Mouse (Mus musculus) liver, embryonic 15.5 days (tissue): ENCODE measurements around the gene Reps1. TPM values are rescaled to one million over a fixed set of nuclear protein-coding genes. Genes with fewer than 3 reads are reported as not detected.

Experiments used
- ATAC-seq: fragments of 200-750 bp; cut with Nextera tagmentation; 2 replicates; pipeline ENCODE4 v1.8.0; 2017; ENCODE audit warnings: moderate number of reproducible peaks, mild to moderate bottlenecking, moderate library complexity; ENCODE audit not compliant: insufficient read depth
- H3K27ac ChIP-seq: fragments of 300-500 bp; sonication (generic); replicated peaks from 2 replicates; pipeline ENCODE4 v1.5.1; 2015; ENCODE audit warnings: mild to moderate bottlenecking, inconsistent platforms
- H3K27me3 ChIP-seq: fragments of 300-500 bp; sonication (generic); 2 replicates; pipeline ENCODE4 v1.6.1; 2015; ENCODE audit warnings: mild to moderate bottlenecking, inconsistent platforms
- H3K36me3 ChIP-seq: fragments of 300-500 bp; sonication (generic); replicated peaks from 2 replicates; pipeline ENCODE4 v1.6.1; 2015; ENCODE audit warnings: moderate library complexity, mild to moderate bottlenecking, inconsistent platforms
- H3K4me1 ChIP-seq: fragments of 300-500 bp; sonication (generic); replicated peaks from 2 replicates; pipeline ENCODE4 v1.6.1; 2015; ENCODE audit warnings: inconsistent platforms
- H3K4me2 ChIP-seq: fragments of 300-500 bp; sonication (generic); 2 replicates; pipeline ENCODE4 v1.6.1; 2015; ENCODE audit warnings: moderate library complexity, mild to moderate bottlenecking, inconsistent platforms
- H3K4me3 ChIP-seq: fragments of 300-500 bp; sonication (generic); replicated peaks from 2 replicates; pipeline ENCODE4 v1.5.1; 2015; ENCODE audit warnings: mild to moderate bottlenecking, inconsistent platforms
- H3K9ac ChIP-seq: fragments of 300-500 bp; sonication (generic); 2 replicates; pipeline ENCODE4 v1.6.1; 2015; ENCODE audit warnings: moderate library complexity, mild to moderate bottlenecking, inconsistent platforms
- H3K9me3 ChIP-seq: fragments of 300-500 bp; sonication (generic); replicated peaks from 2 replicates; pipeline ENCODE4 v1.6.1; 2016; ENCODE audit warnings: inconsistent platforms
- WGBS: fragments of 180-500 bp; shearing (Covaris S2); methylation state at CpG from one replicate; pipeline ENCODE4 v1.1.7; 2015; ENCODE audit warnings: mixed read lengths; ENCODE audit not compliant: insufficient replicate concordance; 5-methylcytosine and 5-hydroxymethylcytosine counted together
- polyA plus RNA-seq: library from polyadenylated mRNA; unstranded; fragments of >200 nt; fragmentation: Nextera tagmentation; extraction: Ambion mirVana; gene quantifications from 2 replicates; pipeline ENCODE4 v1.2.1, GENCODE M21; 2015

The Reps1 gene
- polyA plus RNA-seq, 1 experiment from 2014 or later = 4.7 TPM

DNA sequence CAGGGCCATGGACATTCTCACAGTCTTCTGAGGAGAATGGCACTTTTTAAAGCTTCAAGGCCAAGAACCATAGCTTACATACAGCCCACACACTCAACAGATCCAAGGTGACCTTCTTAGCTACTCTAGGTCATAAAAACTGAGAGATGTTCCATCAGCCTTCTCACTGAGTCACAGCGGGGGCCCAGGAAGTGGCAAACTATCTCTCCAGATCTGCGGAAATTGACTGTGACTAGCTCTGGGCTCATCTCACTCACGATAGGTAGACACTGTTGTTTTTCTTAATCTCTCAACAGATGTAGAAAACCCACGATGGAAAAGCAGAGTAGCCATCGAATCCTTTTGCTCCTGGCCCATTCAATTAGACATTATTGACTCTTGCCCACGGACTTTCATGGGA lies 86.6 kb downstream of the Reps1 start:
- no peak for ATAC-seq
- 60% methylated on average over 6 of the region's 6 CpGs for WGBS

GRCm38 (mm10) chr10:18147224-18147623 lies 91.6 kb downstream of the Reps1 start:
- Histone ChIP-seq H3K27me3 (no peaks in the 10 kb centered on the region), H3K4me3 (no peak overlapping the region), H3K36me3 (no peaks in the 10 kb centered on the region), H3K9ac (no peak overlapping the region), H3K4me1 (no peaks in the 10 kb centered on the region), H3K9me3 (no peaks in the 10 kb centered on the region), H3K27ac (no peak overlapping the region), H3K4me2 (no peak overlapping the region)
- ATAC-seq = no peak
- 45% methylated on average over 3 of the region's 3 CpGs for WGBS

More for the DNA sequence above, 86.6 kb downstream of the Reps1 start:
- no peaks in the 10 kb centered on the region for H3K9me3 ChIP-seq
- no peaks in the 10 kb centered on the region for H3K36me3 ChIP-seq
- no peak overlapping the region for H3K9ac ChIP-seq
- no peaks in the 10 kb centered on the region for H3K27me3 ChIP-seq
- H3K4me2 ChIP-seq = no peak overlapping the region
- H3K27ac ChIP-seq = no peak overlapping the region
- H3K4me3 ChIP-seq = no peak overlapping the region
- no peaks in the 10 kb centered on the region for H3K4me1 ChIP-seq

- ATAC-seq = no peak
- H3K27ac ChIP-seq = no peak overlapping the region
- 62% methylated on average over 7 of the region's 7 CpGs for WGBS
Measured at GRCm38 (mm10) chr10:18162435-18162971, 106.8 kb downstream of the Reps1 start.

More at GRCm38 (mm10) chr10:18162435-18162971, 106.8 kb downstream of the Reps1 start:
- no peaks in the 10 kb centered on the region for H3K27me3 ChIP-seq
- H3K9ac ChIP-seq = no peak overlapping the region
- H3K36me3 ChIP-seq = no peaks in the 10 kb centered on the region
- H3K4me1 ChIP-seq = no peaks in the 10 kb centered on the region
- H3K9me3 ChIP-seq = no peaks in the 10 kb centered on the region
- H3K4me2 ChIP-seq = no peak overlapping the region
- H3K4me3 ChIP-seq = no peak overlapping the region

Other genes starting within 250 kb of the Reps1 start
- 2.1 and 2.2 TPM in 2 replicates for gene Heca, start 107.8 kb upstream of the Reps1 start, polyA plus RNA-seq
- gene Abracl, start 32.6 kb upstream of the Reps1 start, polyA plus RNA-seq = 31.8 and 44.3 TPM in 2 replicates
- not detected in 2 replicates for gene Ect2l, start 155.0 kb downstream of the Reps1 start, polyA plus RNA-seq
- gene Ccdc28a, start 179.1 kb downstream of the Reps1 start, polyA plus RNA-seq = 5.6 and 5.7 TPM in 2 replicates